Comparison of ENCODE assay signal across 16 mouse cellular contexts in genomic region chr5:107099076-107099475, GRCm38 (mm10).
DNase-seq lines count a peak whose midpoint lies in the region; ATAC-seq and TF ChIP-seq lines count a peak whose summit lies in the region.
"Had no signal": no experiment of that assay in that cellular context is flagged by ENCODE, and none has a peak within 500 bp of the region (broad histone marks: within the 10 kb centered on the region; RNA-seq: fewer than 3 reads in every experiment).

No protein-coding gene starts in this region.

- ATAC-seq in heart, embryonic 16.5 days (replicated peaks; ENCODE audit: extremely low read depth, insufficient read depth, low FRiP score), result peak; percentile 34; the same call in 1 of the 2 replicates
- no peak for ATAC-seq in midbrain, postnatal 0 days (ENCODE audit: low FRiP score)
- no peak for ATAC-seq in midbrain, embryonic 11.5 days (ENCODE audit: low FRiP score)
- ATAC-seq: CD4-positive, CD25-positive, alpha-beta regulatory T cell, adult 4 months; lung, postnatal 0 days had no signal

- no peaks in the 10 kb centered on the region for H3K9me3 ChIP-seq in heart, embryonic 16.5 days (replicated peaks; ENCODE audit: control insufficient read depth, low read length)
- H3K9me3 ChIP-seq in heart, embryonic 10.5 days, result no peaks in the 10 kb centered on the region
- H3K9me3 ChIP-seq in midbrain, postnatal 0 days (ENCODE audit: low read length), result no peaks in the 10 kb centered on the region
- H3K9me3 ChIP-seq in midbrain, embryonic 11.5 days (ENCODE audit: control insufficient read depth, low read length), result no peaks in the 10 kb centered on the region
- H3K9me3 ChIP-seq: midbrain, embryonic 12.5 days; neural tube, embryonic 15.5 days had no signal

- no peak for DNase-seq in heart, embryonic 10.5 days (ENCODE audit: low spot score)
- DNase-seq in midbrain, postnatal 0 days (ENCODE audit: low spot score), result peak; percentile 54
- no peak for DNase-seq in midbrain, embryonic 11.5 days (ENCODE audit: low spot score, missing footprints)
- peak; percentile 51 to 67 for DNase-seq in cerebellum, adult 2 months
- peak; percentile 49 for DNase-seq in testis, postnatal 14 days (ENCODE audit: low spot score)
- DNase-seq in layer of hippocampus, adult 2 months (ENCODE audit: low spot score in 2 of 2), result no peak
- DNase-seq: layer of hippocampus, adult 9-11 months; spleen, adult 18-20 months; thymus, adult 2 months had no signal

- H3K27me3 ChIP-seq in heart, embryonic 16.5 days (ENCODE audit: control insufficient read depth, insufficient read depth, low read length), result no peaks in the 10 kb centered on the region
- H3K27me3 ChIP-seq in heart, embryonic 10.5 days (ENCODE audit: insufficient read depth, poor library complexity, severe bottlenecking), result no peaks in the 10 kb centered on the region
- H3K27me3 ChIP-seq in midbrain, postnatal 0 days (ENCODE audit: insufficient read depth, low read length), result no peaks in the 10 kb centered on the region
- no peaks in the 10 kb centered on the region for H3K27me3 ChIP-seq in midbrain, embryonic 11.5 days (ENCODE audit: control insufficient read depth, insufficient read depth, low read length)
- H3K27me3 ChIP-seq in cerebellum, adult 2 months (ENCODE audit: control insufficient read depth, insufficient read depth, low read length), result no peaks in the 10 kb centered on the region
- H3K27me3 ChIP-seq: neural tube, embryonic 15.5 days had no signal

- no peaks in the 10 kb centered on the region for H3K4me1 ChIP-seq in heart, embryonic 16.5 days (ENCODE audit: control insufficient read depth, insufficient read depth, low read length)
- H3K4me1 ChIP-seq in heart, embryonic 10.5 days, result peaks cover 26% of the 10 kb centered on the region
- H3K4me1 ChIP-seq in midbrain, postnatal 0 days (ENCODE audit: insufficient read depth, low read length), result no peaks in the 10 kb centered on the region
- H3K4me1 ChIP-seq in midbrain, embryonic 11.5 days (ENCODE audit: control insufficient read depth, insufficient read depth, low read length), result peaks cover 3% of the 10 kb centered on the region
- H3K4me1 ChIP-seq in cerebellum, adult 2 months (ENCODE audit: control insufficient read depth, insufficient read depth, low read length), result peaks cover 7% of the 10 kb centered on the region; the same call in 1 of the 2 replicates
- H3K4me1 ChIP-seq: neural tube, embryonic 15.5 days had no signal

- H3K36me3 ChIP-seq in heart, embryonic 16.5 days (ENCODE audit: control insufficient read depth, insufficient read depth), result no peaks in the 10 kb centered on the region
- H3K36me3 ChIP-seq in heart, embryonic 10.5 days, result no peaks in the 10 kb centered on the region
- no peaks in the 10 kb centered on the region for H3K36me3 ChIP-seq in midbrain, postnatal 0 days (ENCODE audit: insufficient read depth, low read length)
- no peaks in the 10 kb centered on the region for H3K36me3 ChIP-seq in midbrain, embryonic 11.5 days (ENCODE audit: control insufficient read depth, insufficient read depth, low read length)
- H3K36me3 ChIP-seq: midbrain, embryonic 12.5 days; neural tube, embryonic 15.5 days had no signal

- no peak overlapping the region for H3K27ac ChIP-seq in heart, embryonic 16.5 days (ENCODE audit: low read length)
- H3K27ac ChIP-seq in heart, embryonic 10.5 days, result no peak overlapping the region
- no peak overlapping the region for H3K27ac ChIP-seq in midbrain, postnatal 0 days (ENCODE audit: low read depth, low read length)
- no peak overlapping the region for H3K27ac ChIP-seq in midbrain, embryonic 11.5 days (ENCODE audit: low read depth, low read length)
- no peak overlapping the region for H3K27ac ChIP-seq in cerebellum, adult 2 months (ENCODE audit: insufficient read depth, low read length)
- no peak overlapping the region for H3K27ac ChIP-seq in layer of hippocampus, adult 2 months
- H3K27ac ChIP-seq: midbrain, embryonic 12.5 days; neural tube, embryonic 15.5 days had no signal

- WGBS in heart, embryonic 16.5 days, result 35% methylated on average over 5 of the region's 6 CpGs
- WGBS in heart, embryonic 10.5 days, result 73% methylated on average over 5 of the region's 6 CpGs
- 64% methylated on average over 5 of the region's 6 CpGs for WGBS in midbrain, postnatal 0 days
- WGBS in midbrain, embryonic 11.5 days, result 72% methylated on average over 6 of the region's 6 CpGs
- 20% methylated on average over 6 of the region's 6 CpGs for WGBS in cerebellum, adult 2 months

- no peak overlapping the region for H3K9ac ChIP-seq in heart, embryonic 16.5 days (ENCODE audit: low read length)
- no peak overlapping the region for H3K9ac ChIP-seq in midbrain, postnatal 0 days (replicated peaks; ENCODE audit: low read length, poor library complexity, severe bottlenecking)
- no peak overlapping the region for H3K9ac ChIP-seq in midbrain, embryonic 11.5 days (ENCODE audit: low read length)
- H3K9ac ChIP-seq: midbrain, embryonic 12.5 days; neural tube, embryonic 15.5 days had no signal

- H3K4me2 ChIP-seq in heart, embryonic 16.5 days (ENCODE audit: low read depth, low read length), result no peak overlapping the region
- no peak overlapping the region for H3K4me2 ChIP-seq in midbrain, postnatal 0 days (ENCODE audit: low read depth, low read length, poor library complexity, severe bottlenecking)
- H3K4me2 ChIP-seq in midbrain, embryonic 11.5 days, result no peak overlapping the region
- H3K4me2 ChIP-seq: heart, embryonic 11.5 days; midbrain, embryonic 12.5 days; neural tube, embryonic 15.5 days had no signal

- TF ChIP-seq CTCF in midbrain, postnatal 0 days (IDR thresholded peaks at IDR 0.05), result no peak
- TF ChIP-seq CTCF in cerebellum, adult 2 months (IDR thresholded peaks at IDR 0.05; ENCODE audit: borderline replicate concordance, insufficient read depth, low read depth, low read length), result no peak
- TF ChIP-seq CTCF in layer of hippocampus, adult 2 months (conservative IDR thresholded peaks at IDR 0.05), result no peak

- no peak for TF ChIP-seq POLR2A in cerebellum, adult 2 months (IDR thresholded peaks at IDR 0.05; ENCODE audit: borderline replicate concordance, insufficient read depth, low read length)

- no peak overlapping the region for H3K4me3 ChIP-seq in heart, embryonic 16.5 days (ENCODE audit: low read length)
- H3K4me3 ChIP-seq in heart, embryonic 10.5 days, result no peak overlapping the region
- no peak overlapping the region for H3K4me3 ChIP-seq in midbrain, postnatal 0 days (ENCODE audit: low read depth, low read length)
- no peak overlapping the region for H3K4me3 ChIP-seq in midbrain, embryonic 11.5 days (ENCODE audit: low read depth, low read length)
- H3K4me3 ChIP-seq in cerebellum, adult 2 months (replicated peaks; ENCODE audit: insufficient read depth, low read depth, low read length), result no peak overlapping the region
- H3K4me3 ChIP-seq in layer of hippocampus, adult 2 months, result no peak overlapping the region
- H3K4me3 ChIP-seq: erythroblast, embryonic 14.5 days; midbrain, embryonic 12.5 days; neural tube, embryonic 15.5 days had no signal

Comparison
In these comparisons a context has a peak if more than half of its experiments do, and no peak if none do; other contexts are left out.
1. DNase-seq: peak in midbrain, postnatal 0 days (single experiment), cerebellum, adult 2 months (2 of 2) and testis, postnatal 14 days (single experiment); none in heart, embryonic 10.5 days (single experiment), midbrain, embryonic 11.5 days (single experiment) and layer of hippocampus, adult 2 months (0 of 2).